Mouse (Mus musculus): ENCODE data around the gene Vmn1r193. TPM values are rescaled to one million over a fixed set of nuclear protein-coding genes. Genes with fewer than 3 reads are reported as not detected.
"Not testable (repeated sequence)": the region's sequence is repeated elsewhere in the genome, so short reads cannot be mapped to it uniquely, and the experiment has no call there.

Vmn1r193 gene
- polyA plus RNA-seq (2015; fragmentation: Nextera tagmentation; extraction: Ambion mirVana) = not detected in 2 replicates

GRCm38 (mm10) chr13:22223060-22223459, at the start of gene Vmn1r193:
Vmn1r193 (minus strand) TSS chr13:22223160.
- not testable (repeated sequence) for H3K27ac ChIP-seq (ENCODE audit: low read length); H3K9me3 ChIP-seq (ENCODE audit: low read length); H3K36me3 ChIP-seq (ENCODE audit: insufficient read depth, low read length); H3K4me1 ChIP-seq (ENCODE audit: insufficient read depth, low read length); H3K27me3 ChIP-seq (ENCODE audit: insufficient read depth, low read length); H3K9ac ChIP-seq (replicated peaks; ENCODE audit: low read length); H3K4me2 ChIP-seq (replicated peaks; ENCODE audit: low read depth, low read length); H3K4me3 ChIP-seq (ENCODE audit: low read length); ATAC-seq (ENCODE audit: low FRiP score, low TSS enrichment)
- 78% methylated on average over 1 of the region's 1 CpGs for WGBS

GRCm38 (mm10) chr13:22271721-22272120, 48.8 kb upstream of the Vmn1r193 start:
- no peak for ATAC-seq (ENCODE audit: low FRiP score, low TSS enrichment)
- H3K27me3 ChIP-seq (ENCODE audit: insufficient read depth, low read length) = no peaks in the 10 kb centered on the region
- H3K4me2 ChIP-seq (replicated peaks; ENCODE audit: low read depth, low read length) = no peak overlapping the region
- 37% methylated on average over 2 of the region's 2 CpGs for WGBS
- no peak overlapping the region for H3K9ac ChIP-seq (replicated peaks; ENCODE audit: low read length)
- H3K9me3 ChIP-seq (ENCODE audit: low read length) = no peaks in the 10 kb centered on the region
- no peak overlapping the region for H3K4me3 ChIP-seq (ENCODE audit: low read length)
- no peaks in the 10 kb centered on the region for H3K36me3 ChIP-seq (ENCODE audit: insufficient read depth, low read length)
- H3K4me1 ChIP-seq (ENCODE audit: insufficient read depth, low read length) = no peaks in the 10 kb centered on the region
- H3K27ac ChIP-seq (ENCODE audit: low read length) = no peak overlapping the region

GRCm38 (mm10) chr13:22270222-22270621, 47.3 kb upstream of the Vmn1r193 start, which contains the start of gene Vmn1r195:
Vmn1r195 (plus strand) TSS chr13:22270522.
- H3K9ac ChIP-seq (replicated peaks; ENCODE audit: low read length); H3K27ac ChIP-seq (ENCODE audit: low read length); ATAC-seq (ENCODE audit: low FRiP score, low TSS enrichment); H3K4me3 ChIP-seq (ENCODE audit: low read length); H3K4me1 ChIP-seq (ENCODE audit: insufficient read depth, low read length); H3K27me3 ChIP-seq (ENCODE audit: insufficient read depth, low read length); H3K9me3 ChIP-seq (ENCODE audit: low read length); H3K36me3 ChIP-seq (ENCODE audit: insufficient read depth, low read length); H3K4me2 ChIP-seq (replicated peaks; ENCODE audit: low read depth, low read length): not testable (repeated sequence)
- WGBS = 88% methylated on average over 1 of the region's 1 CpGs

GRCm38 (mm10) chr13:22243915-22244314, 21.0 kb upstream of the Vmn1r193 start, which contains the start of gene Vmn1r194:
Vmn1r194 (plus strand) TSS chr13:22244215.
- no peak for ATAC-seq (ENCODE audit: low FRiP score, low TSS enrichment)
- no peaks in the 10 kb centered on the region for H3K36me3 ChIP-seq (ENCODE audit: insufficient read depth, low read length)
- H3K27ac ChIP-seq (ENCODE audit: low read length) = no peak within 1 kb of the TSS
- 33% methylated on average over 1 of the region's 1 CpGs for WGBS
- H3K4me1 ChIP-seq (ENCODE audit: insufficient read depth, low read length) = no peaks in the 10 kb centered on the region
- no peaks in the 10 kb centered on the region for H3K9me3 ChIP-seq (ENCODE audit: low read length)
- H3K4me2 ChIP-seq (replicated peaks; ENCODE audit: low read depth, low read length) = no peak within 1 kb of the TSS
- no peak within 1 kb of the TSS for H3K9ac ChIP-seq (replicated peaks; ENCODE audit: low read length)
- no peak within 1 kb of the TSS for H3K4me3 ChIP-seq (ENCODE audit: low read length)
- no peaks in the 10 kb centered on the region for H3K27me3 ChIP-seq (ENCODE audit: insufficient read depth, low read length)

GRCm38 (mm10) chr13:22192756-22193155, 30.2 kb downstream of the Vmn1r193 start:
- WGBS = 80% methylated on average over 3 of the region's 3 CpGs
- not testable (repeated sequence) for H3K4me2 ChIP-seq (replicated peaks; ENCODE audit: low read depth, low read length)

GRCm38 (mm10) chr13:22191041-22191440, 31.9 kb downstream of the Vmn1r193 start, which contains the start of gene Vmn1r192:
Vmn1r192 (minus strand) TSS chr13:22191141.
- H3K4me2 ChIP-seq (replicated peaks; ENCODE audit: low read depth, low read length) = no peak within 1 kb of the TSS
- H3K4me3 ChIP-seq (ENCODE audit: low read length) = no peak within 1 kb of the TSS
- no peak within 1 kb of the TSS for H3K9ac ChIP-seq (replicated peaks; ENCODE audit: low read length)
- no peaks in the 10 kb centered on the region for H3K27me3 ChIP-seq (ENCODE audit: insufficient read depth, low read length)
- H3K4me1 ChIP-seq (ENCODE audit: insufficient read depth, low read length) = no peaks in the 10 kb centered on the region
- no peaks in the 10 kb centered on the region for H3K36me3 ChIP-seq (ENCODE audit: insufficient read depth, low read length)
- H3K27ac ChIP-seq (ENCODE audit: low read length) = no peak within 1 kb of the TSS
- H3K9me3 ChIP-seq (ENCODE audit: low read length) = no peaks in the 10 kb centered on the region
- ATAC-seq (ENCODE audit: low FRiP score, low TSS enrichment) = no peak

More at GRCm38 (mm10) chr13:22192756-22193155, 30.2 kb downstream of the Vmn1r193 start:
- H3K27ac ChIP-seq (ENCODE audit: low read length); H3K4me3 ChIP-seq (ENCODE audit: low read length); H3K27me3 ChIP-seq (ENCODE audit: insufficient read depth, low read length); H3K36me3 ChIP-seq (ENCODE audit: insufficient read depth, low read length); H3K9me3 ChIP-seq (ENCODE audit: low read length); H3K4me1 ChIP-seq (ENCODE audit: insufficient read depth, low read length); H3K9ac ChIP-seq (replicated peaks; ENCODE audit: low read length); ATAC-seq (ENCODE audit: low FRiP score, low TSS enrichment): not testable (repeated sequence)

GRCm38 (mm10) chr13:22190385-22190784, 32.6 kb downstream of the Vmn1r193 start:
- no peaks in the 10 kb centered on the region for H3K9me3 ChIP-seq (ENCODE audit: low read length)
- no peak overlapping the region for H3K4me3 ChIP-seq (ENCODE audit: low read length)
- H3K27me3 ChIP-seq (ENCODE audit: insufficient read depth, low read length) = no peaks in the 10 kb centered on the region
- no peak for ATAC-seq (ENCODE audit: low FRiP score, low TSS enrichment)
- WGBS = 71% methylated on average over 2 of the region's 2 CpGs
- H3K9ac ChIP-seq (replicated peaks; ENCODE audit: low read length) = no peak overlapping the region
- no peak overlapping the region for H3K27ac ChIP-seq (ENCODE audit: low read length)
- no peaks in the 10 kb centered on the region for H3K4me1 ChIP-seq (ENCODE audit: insufficient read depth, low read length)
- H3K36me3 ChIP-seq (ENCODE audit: insufficient read depth, low read length) = no peaks in the 10 kb centered on the region
- H3K4me2 ChIP-seq (replicated peaks; ENCODE audit: low read depth, low read length) = no peak overlapping the region

- no peak for ATAC-seq (ENCODE audit: low FRiP score, low TSS enrichment)
- no peak overlapping the region for H3K4me2 ChIP-seq (replicated peaks; ENCODE audit: low read depth, low read length)
- H3K27me3 ChIP-seq (ENCODE audit: insufficient read depth, low read length) = no peaks in the 10 kb centered on the region
- H3K4me3 ChIP-seq (ENCODE audit: low read length) = no peak overlapping the region
- no peak overlapping the region for H3K9ac ChIP-seq (replicated peaks; ENCODE audit: low read length)
- H3K36me3 ChIP-seq (ENCODE audit: insufficient read depth, low read length) = no peaks in the 10 kb centered on the region
- no peak overlapping the region for H3K27ac ChIP-seq (ENCODE audit: low read length)
- WGBS = 82% methylated on average over 2 of the region's 2 CpGs
- no peaks in the 10 kb centered on the region for H3K9me3 ChIP-seq (ENCODE audit: low read length)
- no peaks in the 10 kb centered on the region for H3K4me1 ChIP-seq (ENCODE audit: insufficient read depth, low read length)
Measured at GRCm38 (mm10) chr13:22189313-22189712, 33.6 kb downstream of the Vmn1r193 start.

- H3K4me2 ChIP-seq (replicated peaks; ENCODE audit: low read depth, low read length) = no peak within 1 kb of the TSS
- no peaks in the 10 kb centered on the region for H3K9me3 ChIP-seq (ENCODE audit: low read length)
- no peak for ATAC-seq (ENCODE audit: low FRiP score, low TSS enrichment)
- no peak within 1 kb of the TSS for H3K27ac ChIP-seq (ENCODE audit: low read length)
- H3K36me3 ChIP-seq (ENCODE audit: insufficient read depth, low read length) = no peaks in the 10 kb centered on the region
- H3K4me3 ChIP-seq (ENCODE audit: low read length) = no peak within 1 kb of the TSS
- no peaks in the 10 kb centered on the region for H3K4me1 ChIP-seq (ENCODE audit: insufficient read depth, low read length)
- H3K27me3 ChIP-seq (ENCODE audit: insufficient read depth, low read length) = no peaks in the 10 kb centered on the region
- 50% methylated on average over 1 of the region's 1 CpGs for WGBS
- no peak within 1 kb of the TSS for H3K9ac ChIP-seq (replicated peaks; ENCODE audit: low read length)
Measured at GRCm38 (mm10) chr13:22183869-22184268, 39.1 kb downstream of the Vmn1r193 start, which contains the start of gene Vmn1r191. Vmn1r191 (minus strand) TSS chr13:22183969.

- H3K4me2 ChIP-seq (replicated peaks; ENCODE audit: low read depth, low read length) = no peak overlapping the region
- H3K4me3 ChIP-seq (ENCODE audit: low read length) = no peak overlapping the region
- WGBS = 92% methylated on average over 15 of the region's 15 CpGs
- H3K4me1 ChIP-seq (ENCODE audit: insufficient read depth, low read length) = no peaks in the 10 kb centered on the region
- H3K36me3 ChIP-seq (ENCODE audit: insufficient read depth, low read length) = no peaks in the 10 kb centered on the region
- no peak for ATAC-seq (ENCODE audit: low FRiP score, low TSS enrichment)
- H3K27me3 ChIP-seq (ENCODE audit: insufficient read depth, low read length) = no peaks in the 10 kb centered on the region
- H3K9me3 ChIP-seq (ENCODE audit: low read length) = peaks cover 13% of the 10 kb centered on the region
- H3K27ac ChIP-seq (ENCODE audit: low read length) = no peak overlapping the region
- no peak overlapping the region for H3K9ac ChIP-seq (replicated peaks; ENCODE audit: low read length)
Measured at GRCm38 (mm10) chr13:22168416-22168815, 54.5 kb downstream of the Vmn1r193 start.
